Mouse (Mus musculus): Measurements from ENCODE around the gene Klk4.

- TF ChIP-seq CTCF (IDR thresholded peaks at IDR 0.05) (no peak), EP300 (IDR thresholded peaks at IDR 0.05) (no peak)
These were observed 10.8 kb downstream of the Klk4 start for GRCm38 (mm10) chr7:43891788-43892187.

Data from lung, postnatal 0 days (tissue).